Mouse (Mus musculus) embryo, embryonic 10 days (tissue): Measurements from ENCODE around the gene Rnf114.
A peak's percentile ranks its signal among the peaks of the same experiment; 100 is the strongest.

Experiments used
- DNase-seq: peaks from one replicate; pipeline ENCODE4 v3.0.0-alpha.2; 2015; ENCODE audit warnings: low spot score

Gene Rnf114

GRCm38 (mm10) chr2:167505127-167505526 is 12.7 kb downstream of the Rnf114 start:
- no peak for DNase-seq

- DNase-seq: no peak
Measured at GRCm38 (mm10) chr2:167506546-167507260, 14.3 kb downstream of the Rnf114 start.

- no peak for DNase-seq
Measured at GRCm38 (mm10) chr2:167507719-167508385, 15.4 kb downstream of the Rnf114 start.

- DNase-seq: no peak
Measured at GRCm38 (mm10) chr2:167508569-167508968, 16.1 kb downstream of the Rnf114 start.

- DNase-seq: no peak
Measured at GRCm38 (mm10) chr2:167510485-167510884, 18.0 kb downstream of the Rnf114 start.

- DNase-seq: no peak
Measured at GRCm38 (mm10) chr2:167512365-167512764, 19.9 kb downstream of the Rnf114 start.

- no peak for DNase-seq
Measured at GRCm38 (mm10) chr2:167512970-167513369, 20.5 kb downstream of the Rnf114 start.

GRCm38 (mm10) chr2:167514641-167515040 is 22.2 kb downstream of the Rnf114 start:
- DNase-seq: no peak

GRCm38 (mm10) chr2:167515688-167516087 is 23.2 kb downstream of the Rnf114 start:
- DNase-seq: no peak

GRCm38 (mm10) chr2:167519606-167520252 is 27.3 kb downstream of the Rnf114 start:
- DNase-seq: no peak

GRCm38 (mm10) chr2:167528278-167528677 is 35.8 kb downstream of the Rnf114 start:
- peak; percentile 81 for DNase-seq

- no peak for DNase-seq
Measured at GRCm38 (mm10) chr2:167529935-167530513, 37.6 kb downstream of the Rnf114 start.

- no peak for DNase-seq
Measured at GRCm38 (mm10) chr2:167530536-167530935, 38.1 kb downstream of the Rnf114 start.

GRCm38 (mm10) chr2:167532131-167532530 is 39.7 kb downstream of the Rnf114 start:
- peak; percentile 77 for DNase-seq

GRCm38 (mm10) chr2:167533880-167534279 is 41.4 kb downstream of the Rnf114 start:
- no peak for DNase-seq

GRCm38 (mm10) chr2:167536320-167536945 is 44.0 kb downstream of the Rnf114 start:
- DNase-seq: no peak

GRCm38 (mm10) chr2:167537476-167538297 is 45.2 kb downstream of the Rnf114 start, which contains the start of gene Snai1:
Gene Snai1 (plus strand): TSS chr2:167538195.
- peak; percentile 99 for DNase-seq

GRCm38 (mm10) chr2:167538671-167539306 is 46.3 kb downstream of the Rnf114 start:
- peak; percentile 29 for DNase-seq

- DNase-seq: no peak
Measured at GRCm38 (mm10) chr2:167539536-167540476, 47.4 kb downstream of the Rnf114 start.
